Mouse (Mus musculus) heart, embryonic 10.5 days (tissue): ENCODE data around the gene Slc38a2. TPM values are rescaled to one million over a fixed set of nuclear protein-coding genes. Genes with fewer than 3 reads are reported as not detected.

ENCODE experiments used
- DNase-seq: peaks from one replicate; pipeline ENCODE4 v3.0.0-alpha.2; 2017; ENCODE audit warnings: low spot score
- H3K27ac ChIP-seq: fragments of 300-500 bp; sonication (generic); 2 replicates; pipeline ENCODE4 v1.5.1; 2016; ENCODE audit warnings: mild to moderate bottlenecking
- H3K27me3 ChIP-seq: fragments of 300-500 bp; sonication (generic); 2 replicates; pipeline ENCODE4 v1.6.1; 2016; ENCODE audit warnings: mild to moderate bottlenecking; ENCODE audit not compliant: poor library complexity, insufficient read depth, severe bottlenecking
- H3K36me3 ChIP-seq: fragments of 300-500 bp; sonication (generic); 2 replicates; pipeline ENCODE4 v1.6.1; 2016; ENCODE audit warnings: mild to moderate bottlenecking, moderate library complexity
- H3K4me1 ChIP-seq: fragments of 300-500 bp; sonication (generic); 2 replicates; pipeline ENCODE4 v1.6.1; 2016; ENCODE audit warnings: mild to moderate bottlenecking
- H3K4me3 ChIP-seq: fragments of 300-500 bp; sonication (generic); 2 replicates; pipeline ENCODE4 v1.5.1; 2016; ENCODE audit warnings: mild to moderate bottlenecking, moderate library complexity
- H3K9me3 ChIP-seq: fragments of 300-500 bp; sonication (generic); 2 replicates; pipeline ENCODE4 v1.6.1; 2016; ENCODE audit warnings: mild to moderate bottlenecking, moderate library complexity
- WGBS: fragments of 180-500 bp; shearing (Covaris S2); methylation state at CpG from one replicate; pipeline ENCODE4 v1.1.7; 2016; 5-methylcytosine and 5-hydroxymethylcytosine counted together
- polyA plus RNA-seq: library from polyadenylated mRNA; unstranded; fragments of >200 nt; fragmentation: Nextera tagmentation; extraction: Ambion mirVana; gene quantifications from 2 replicates; pipeline ENCODE4 v1.2.1, GENCODE M21; 2016

Slc38a2 gene
- polyA plus RNA-seq, 1 experiment from 2014 or later, result 113 TPM

DNA sequence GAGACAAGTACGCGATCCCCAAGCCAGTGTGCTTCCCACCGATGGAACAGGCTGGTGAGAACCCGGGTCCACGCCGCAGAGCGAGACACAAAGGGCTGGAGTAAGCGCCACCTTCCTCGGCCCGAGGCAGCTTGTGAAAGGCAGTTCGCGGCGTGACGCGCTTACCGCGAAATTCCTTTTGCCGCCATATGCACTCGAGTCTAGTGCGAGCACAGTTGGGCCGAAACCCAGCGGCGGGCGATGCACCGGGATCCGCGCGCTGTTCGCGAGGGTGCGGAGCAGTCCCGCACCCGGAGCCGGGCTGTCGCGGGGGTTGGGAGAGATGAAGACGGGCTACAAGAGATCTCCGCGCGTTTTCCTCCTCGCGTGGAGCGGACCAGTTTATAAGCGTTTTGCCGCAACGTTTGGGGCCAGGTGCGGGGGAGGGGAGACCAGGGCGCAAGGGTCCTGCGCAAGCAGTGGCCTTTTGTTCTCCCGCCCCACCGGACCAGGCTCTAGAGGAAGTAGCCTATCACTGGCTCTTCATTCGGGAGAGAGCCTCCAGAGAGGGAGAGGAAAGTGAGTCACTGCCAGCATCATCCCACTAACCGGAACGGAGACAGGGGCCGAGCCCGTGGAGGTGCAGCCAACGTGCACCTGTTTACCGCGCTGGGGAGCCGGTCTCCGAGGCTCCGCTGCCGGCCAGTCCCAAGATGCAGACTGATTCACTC, 58.3 kb downstream of the Slc38a2 start:
- Histone ChIP-seq H3K36me3 (peaks cover 24% of the 10 kb centered on the region), H3K9me3 (no peaks in the 10 kb centered on the region), H3K4me1 (peaks cover 34% of the 10 kb centered on the region), H3K4me3 (peak overlapping the region; percentile 83), H3K27ac (peak overlapping the region; percentile 100), H3K27me3 (no peaks in the 10 kb centered on the region)
- WGBS, result under 1% methylated on average over 63 of the region's 63 CpGs
- peak; percentile 91 for DNase-seq

GRCm38 (mm10) chr15:96640291-96640985, 59.1 kb downstream of the Slc38a2 start:
- Histone ChIP-seq H3K9me3 (no peaks in the 10 kb centered on the region), H3K27ac (peak overlapping the region; percentile 100), H3K4me1 (peaks cover 35% of the 10 kb centered on the region), H3K36me3 (peaks cover 32% of the 10 kb centered on the region), H3K4me3 (peak overlapping the region; percentile 83), H3K27me3 (no peaks in the 10 kb centered on the region)
- DNase-seq, result no peak
- 12% methylated on average over 16 of the region's 16 CpGs for WGBS

GRCm38 (mm10) chr15:96639630-96640029, 59.9 kb downstream of the Slc38a2 start:
- 0 out of 2 replicates have a peak overlapping the region, but pooled peaks have one; percentile 22 for H3K27ac ChIP-seq
- 76% methylated on average over 8 of the region's 8 CpGs for WGBS
- no peaks in the 10 kb centered on the region for H3K27me3 ChIP-seq
- peaks cover 41% of the 10 kb centered on the region for H3K4me1 ChIP-seq
- peak overlapping the region; percentile 83 for H3K4me3 ChIP-seq
- H3K36me3 ChIP-seq, result peaks cover 40% of the 10 kb centered on the region
- DNase-seq, result no peak
- H3K9me3 ChIP-seq, result no peaks in the 10 kb centered on the region

DNA sequence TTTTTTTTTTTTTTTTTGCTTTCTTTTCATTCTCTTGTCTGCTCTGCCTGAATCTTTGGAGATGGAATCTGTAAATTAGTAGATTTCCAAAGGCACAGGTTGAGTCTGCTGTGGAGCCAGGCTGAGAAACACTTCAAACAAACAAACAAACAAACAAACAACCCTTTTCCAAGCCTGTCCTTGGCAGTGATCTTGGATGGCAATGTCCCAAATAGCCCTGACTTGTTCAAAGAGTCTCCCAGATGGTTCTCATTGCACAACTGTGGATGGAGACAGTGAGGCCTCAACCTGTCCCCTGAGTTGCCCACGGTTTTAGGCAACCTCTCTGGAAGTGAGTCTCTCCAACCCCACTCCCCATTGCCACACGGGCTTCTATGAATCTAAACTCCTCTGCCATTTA, 60.9 kb downstream of the Slc38a2 start:
- Histone ChIP-seq H3K4me1 (peaks cover 42% of the 10 kb centered on the region), H3K27me3 (no peaks in the 10 kb centered on the region), H3K36me3 (peaks cover 48% of the 10 kb centered on the region), H3K4me3 (0 out of 2 replicates have a peak overlapping the region, but pooled peaks have one; percentile 83), H3K27ac (no peak overlapping the region), H3K9me3 (no peaks in the 10 kb centered on the region)
- no peak for DNase-seq
- 85% methylated on average over 2 of the region's 2 CpGs for WGBS

DNA sequence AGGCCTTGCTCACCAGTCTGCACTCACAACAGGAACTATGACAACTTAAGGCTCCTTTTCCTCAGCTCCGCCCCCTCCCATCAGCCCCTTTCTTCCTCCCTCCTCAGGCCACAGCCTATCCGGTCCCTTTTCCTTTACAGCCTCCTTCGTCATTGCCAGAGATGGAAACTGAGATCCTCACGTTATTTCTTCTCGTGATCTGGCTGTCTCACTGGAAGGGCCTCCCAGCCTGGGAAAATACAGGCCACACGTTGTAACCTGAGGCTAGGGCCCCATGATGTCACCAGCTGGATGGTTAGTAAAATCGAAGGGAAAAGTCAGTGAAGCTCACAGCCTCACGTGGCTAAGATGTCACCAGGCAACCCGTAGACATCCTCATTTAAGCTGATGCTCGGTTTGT, 61.4 kb downstream of the Slc38a2 start:
- Histone ChIP-seq H3K36me3 (peaks cover 53% of the 10 kb centered on the region), H3K27me3 (no peaks in the 10 kb centered on the region), H3K9me3 (no peaks in the 10 kb centered on the region), H3K4me1 (peaks cover 40% of the 10 kb centered on the region), H3K27ac (0 out of 2 replicates have a peak overlapping the region, but pooled peaks have one; percentile 11), H3K4me3 (peak overlapping the region; percentile 24; the same call in 1 of the 2 replicates)
- 60% methylated on average over 10 of the region's 10 CpGs for WGBS
- no peak for DNase-seq

Other genes with a start within 250 kb of the Slc38a2 start
- gene Scaf11, start 238.9 kb downstream of the Slc38a2 start, polyA plus RNA-seq, result 77.2 and 93.0 TPM in 2 replicates
- 90.5 and 96.2 TPM in 2 replicates for gene Slc38a1, start 56.8 kb downstream of the Slc38a2 start, polyA plus RNA-seq